Mouse (Mus musculus): ENCODE data around the gene Sult3a1.

DNA sequence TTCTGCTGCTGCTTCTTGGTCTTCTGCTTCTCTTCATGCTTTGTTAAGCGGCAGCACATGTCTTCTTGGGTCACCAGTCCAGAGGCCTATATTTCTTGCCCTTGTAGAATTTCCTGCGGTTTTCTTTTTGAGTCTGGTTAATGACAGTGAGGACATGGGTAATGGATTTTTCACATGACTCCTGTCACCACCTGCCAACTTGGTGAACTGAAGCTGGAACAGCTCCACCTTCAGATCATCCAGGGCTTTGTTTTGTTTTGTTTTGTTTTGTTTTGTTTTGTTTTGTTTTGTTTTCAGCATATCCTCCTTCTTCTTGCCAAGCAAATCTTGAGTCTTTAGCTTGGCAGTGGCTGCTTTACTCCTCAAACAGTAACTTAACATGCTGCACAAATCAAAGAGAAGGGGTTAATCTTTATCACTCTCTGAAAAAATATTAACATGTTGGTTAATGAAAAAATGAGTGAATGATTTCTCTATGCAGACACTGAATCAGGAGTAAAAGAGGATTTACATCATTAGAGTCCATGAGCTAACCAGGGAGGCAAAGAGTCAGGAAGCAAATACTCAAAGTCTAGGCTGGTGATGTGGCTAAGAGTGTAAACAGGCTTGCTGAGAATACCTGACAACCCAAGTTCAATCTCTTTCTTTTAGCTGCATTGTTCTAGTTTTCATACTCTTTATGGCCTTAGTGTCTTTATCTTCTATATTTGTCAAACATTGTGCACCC is 15.3 kb downstream of the Sult3a1 start:
- no peak for TF ChIP-seq CTCF (IDR thresholded peaks at IDR 0.05; ENCODE audit: borderline replicate concordance, insufficient read depth, low read depth, low read length)
- no peak for TF ChIP-seq POLR2A (IDR thresholded peaks at IDR 0.05; ENCODE audit: borderline replicate concordance, insufficient read depth, low read length)
